Mouse (Mus musculus) MEL (cell line): ENCODE results near the gene Gm17606. TPM values are rescaled to one million over a fixed set of nuclear protein-coding genes. Genes with fewer than 3 reads are reported as not detected.
A peak's percentile ranks its signal among the peaks of the same experiment; 100 is the strongest.

Experiments used
- DNase-seq: peaks from one replicate; pipeline ENCODE4 v3.0.0; 2011; ENCODE audit warnings: low read depth, low spot score
- H3K27ac ChIP-seq: 2 replicates; pipeline ENCODE4 v1.5.1; 2012; ENCODE audit warnings: low read depth, mild to moderate bottlenecking, control low read depth, low read length, moderate library complexity; ENCODE audit not compliant: control insufficient read depth
- H3K27me3 ChIP-seq, 2 experiments: fragments of 150-350 bp in 1 of 2; sonication (generic) in 1 of 2; 2 replicates each; pipeline ENCODE4 v1.6.1; 2012; ENCODE audit warnings: low read length in 2 of 2, mild to moderate bottlenecking in 2 of 2, improper control_type of control experiment in 1 of 2, moderate library complexity in 1 of 2; ENCODE audit not compliant: insufficient read depth in 2 of 2, control insufficient read depth in 1 of 2
- H3K36me3 ChIP-seq, 2 experiments: 2 replicates each; pipeline ENCODE4 v1.6.1; 2012 to 2014; ENCODE audit warnings: low read length in 2 of 2, improper control_type of control experiment in 1 of 2, inconsistent platforms in 1 of 2, mild to moderate bottlenecking in 1 of 2; ENCODE audit not compliant: insufficient read depth in 2 of 2, control insufficient read depth in 1 of 2
- H3K4me1 ChIP-seq, 2 experiments: fragments of 150-350 bp in 1 of 2; sonication (generic) in 1 of 2; 2 replicates each; pipeline ENCODE4 v1.6.1; 2012; ENCODE audit warnings: low read length in 2 of 2, improper control_type of control experiment in 1 of 2, mild to moderate bottlenecking in 1 of 2; ENCODE audit not compliant: insufficient read depth in 2 of 2, control insufficient read depth in 1 of 2
- H3K4me3 ChIP-seq, 2 experiments: fragments of 150-350 bp in 1 of 2; sonication (generic) in 1 of 2; 2 replicates each; pipeline ENCODE4 v1.5.1; 2012; ENCODE audit warnings: low read depth in 2 of 2, low read length in 2 of 2, mild to moderate bottlenecking in 2 of 2, moderate library complexity in 2 of 2, control low read depth in 1 of 2, improper control_type of control experiment in 1 of 2; ENCODE audit not compliant: control insufficient read depth in 1 of 2, insufficient read depth in 1 of 2
- H3K79me2 ChIP-seq: 2 replicates; pipeline ENCODE4 v1.6.1; 2012; ENCODE audit warnings: mild to moderate bottlenecking, low read length, moderate library complexity; ENCODE audit not compliant: control insufficient read depth, poor library complexity, insufficient read depth
- H3K9ac ChIP-seq: 2 replicates; pipeline ENCODE4 v1.6.1; 2012; ENCODE audit warnings: low read depth, mild to moderate bottlenecking, control low read depth, low read length, moderate library complexity; ENCODE audit not compliant: control insufficient read depth, poor library complexity, severe bottlenecking
- H3K9me3 ChIP-seq: fragments of 150-350 bp; sonication (generic); replicated peaks from 2 replicates; pipeline ENCODE4 v1.6.1; 2012; ENCODE audit warnings: mild to moderate bottlenecking, low read length, improper control_type of control experiment, moderate library complexity; ENCODE audit not compliant: insufficient read depth
- BHLHE40 ChIP-seq: IDR thresholded peaks from 2 replicates; pipeline ENCODE4 v1.6.1; 2012; ENCODE audit warnings: low read depth, mild to moderate bottlenecking, inconsistent platforms, low read length, improper control_type of control experiment, borderline replicate concordance
- CHD2 ChIP-seq: IDR thresholded peaks from 2 replicates; pipeline ENCODE4 v1.6.1; 2011; ENCODE audit warnings: low read length, improper control_type of control experiment
- CTCF ChIP-seq, 3 experiments: IDR thresholded peaks in 2 of 3; conservative IDR thresholded peaks in 1 of 3; 2 replicates each; pipeline ENCODE4 v1.5.1; 2011 to 2012; ENCODE audit warnings: low read length in 3 of 3, low read depth in 2 of 3, mild to moderate bottlenecking in 2 of 3, improper control_type of control experiment in 1 of 3, inconsistent platforms in 1 of 3, mixed read lengths in 1 of 3, moderate library complexity in 1 of 3; ENCODE audit not compliant: control insufficient read depth in 1 of 3, insufficient read depth in 1 of 3, poor library complexity in 1 of 3, severe bottlenecking in 1 of 3
- ELF1 ChIP-seq: IDR thresholded peaks from 2 replicates; pipeline ENCODE4 v1.6.1; 2014; ENCODE audit warnings: low read depth, mild to moderate bottlenecking, inconsistent platforms, low read length, improper control_type of control experiment, moderate library complexity
- EP300 ChIP-seq, 2 experiments: IDR thresholded peaks; 2 replicates each; pipeline ENCODE4 v1.6.1; 2011; ENCODE audit warnings: improper control_type of control experiment in 2 of 2, low read length in 2 of 2, low read depth in 1 of 2, mild to moderate bottlenecking in 1 of 2
- GATA1 ChIP-seq: IDR thresholded peaks from 2 replicates; pipeline ENCODE4 v1.6.1; 2011; ENCODE audit warnings: low read depth, low read length, improper control_type of control experiment
- HCFC1 ChIP-seq: IDR thresholded peaks from 2 replicates; pipeline ENCODE4 v1.6.1; 2012; ENCODE audit warnings: low read depth, mild to moderate bottlenecking, inconsistent platforms, low read length, improper control_type of control experiment, moderate library complexity
- MAFK ChIP-seq: IDR thresholded peaks from 2 replicates; pipeline ENCODE4 v1.6.1; 2011; ENCODE audit warnings: low read depth, mild to moderate bottlenecking, low read length, improper control_type of control experiment, borderline replicate concordance
- MAX ChIP-seq: IDR thresholded peaks from 2 replicates; pipeline ENCODE4 v1.6.1; 2011; ENCODE audit warnings: low read length, improper control_type of control experiment
- MEF2A ChIP-seq: IDR thresholded peaks from 2 replicates; pipeline ENCODE4 v1.6.1; 2014; ENCODE audit warnings: low read depth, mild to moderate bottlenecking, inconsistent platforms, low read length, improper control_type of control experiment; ENCODE audit not compliant: poor library complexity, insufficient replicate concordance, severe bottlenecking; ENCODE audit errors: extremely low read depth
- MXI1 ChIP-seq: IDR thresholded peaks from 2 replicates; pipeline ENCODE4 v1.6.1; 2011; ENCODE audit warnings: mild to moderate bottlenecking, low read depth, low read length, improper control_type of control experiment
- MYB ChIP-seq: IDR thresholded peaks from 2 replicates; pipeline ENCODE4 v1.6.1; 2011; ENCODE audit warnings: mild to moderate bottlenecking, low read depth, low read length, improper control_type of control experiment
- NRF1 ChIP-seq: IDR thresholded peaks from 2 replicates; pipeline ENCODE4 v1.6.1; 2014; ENCODE audit warnings: low read depth, mild to moderate bottlenecking, inconsistent platforms, low read length, improper control_type of control experiment, moderate library complexity; ENCODE audit not compliant: poor library complexity, insufficient read depth, severe bottlenecking
- POLR2A ChIP-seq, 2 experiments: IDR thresholded peaks; 2 replicates each; pipeline ENCODE4 v1.6.1; 2011 to 2012; ENCODE audit warnings: low read length in 2 of 2, mild to moderate bottlenecking in 2 of 2, control low read depth in 1 of 2, improper control_type of control experiment in 1 of 2, low read depth in 1 of 2, moderate library complexity in 1 of 2; ENCODE audit not compliant: control insufficient read depth in 1 of 2, insufficient read depth in 1 of 2, poor library complexity in 1 of 2
- POLR2AphosphoS2 ChIP-seq: IDR thresholded peaks from 2 replicates; pipeline ENCODE4 v1.6.1; 2011; ENCODE audit warnings: low read length, improper control_type of control experiment
- RAD21 ChIP-seq: IDR thresholded peaks from 2 replicates; pipeline ENCODE4 v1.6.1; 2011; ENCODE audit warnings: mild to moderate bottlenecking, low read depth, low read length, improper control_type of control experiment
- TAL1 ChIP-seq: IDR thresholded peaks from 2 replicates; pipeline ENCODE4 v1.6.1; 2012; ENCODE audit warnings: mild to moderate bottlenecking, inconsistent platforms, low read length, moderate library complexity, mixed read lengths
- TBP ChIP-seq: IDR thresholded peaks from 2 replicates; pipeline ENCODE4 v1.8.0; 2011; ENCODE audit warnings: low read depth, low read length, improper control_type of control experiment
- USF2 ChIP-seq, 2 experiments: IDR thresholded peaks; 2 replicates each; pipeline ENCODE4 v1.6.1; 2011 to 2012; ENCODE audit warnings: improper control_type of control experiment in 2 of 2, low read length in 2 of 2, borderline replicate concordance in 1 of 2, inconsistent platforms in 1 of 2, low read depth in 1 of 2, mild to moderate bottlenecking in 1 of 2; ENCODE audit not compliant: insufficient read depth in 1 of 2
- polyA plus RNA-seq, 2 experiments: library from polyadenylated mRNA; stranded (reverse) in 1 of 2; unstranded in 1 of 2; fragments of >175 nt in 1 of 2; fragments of >200 nt in 1 of 2; gene quantifications; 2 replicates each; pipeline versions ENCODE4 v1.2.1 to v1.2.4; 2012; ENCODE audit warnings: low replicate concordance in 2 of 2, low read depth in 1 of 2; ENCODE audit not compliant: insufficient read length in 2 of 2, insufficient read depth in 1 of 2, missing spikeins in 1 of 2
- total RNA-seq: library from RNA; depleted of rRNA; stranded (reverse); fragments of 300-350 nt; gene quantifications from 2 replicates; pipeline ENCODE4 v1.2.3, GENCODE M21; 2012

Gm17606 gene
- total and polyA plus RNA-seq, 3 experiments, result 0.99 TPM; not detected in 2

GRCm38 (mm10) chr14:54616226-54616825 is 24.4 kb upstream of the Gm17606 start:
- Histone ChIP-seq H3K27ac (no peak overlapping the region), H3K9me3 (no peaks in the 10 kb centered on the region), H3K9ac (no peak overlapping the region), H3K36me3 (peaks cover 3 to 8% of the 10 kb centered on the region in 2 experiments; a peak in 3 of 4 replicates), H3K79me2 (peaks cover 15% of the 10 kb centered on the region), H3K4me1 (peaks cover 0 to 4% of the 10 kb centered on the region in 2 experiments; a peak in 1 of 4 replicates), H3K27me3 (no peaks in the 10 kb centered on the region), H3K4me3 (no peak overlapping the region)
- no peak for TF ChIP-seq MAX
- no peak for TF ChIP-seq NRF1
- TF ChIP-seq CHD2, result no peak
- no peak for TF ChIP-seq MAFK
- no peak for DNase-seq

GRCm38 (mm10) chr14:54617152-54617896 is 23.4 kb upstream of the Gm17606 start:
- H3K4me3 ChIP-seq, result peak overlapping the region; percentile 80 to 82
- peaks cover 15% of the 10 kb centered on the region for H3K79me2 ChIP-seq
- no peaks in the 10 kb centered on the region for H3K27me3 ChIP-seq
- H3K4me1 ChIP-seq, result peaks cover 0 to 4% of the 10 kb centered on the region in 2 experiments; a peak in 1 of 4 replicates
- H3K9ac ChIP-seq, result peak overlapping the region; percentile 83
- H3K9me3 ChIP-seq, result no peaks in the 10 kb centered on the region
- peak; percentile 66 for DNase-seq
- H3K36me3 ChIP-seq, result peaks cover under 1 to 8% of the 10 kb centered on the region in 2 experiments; a peak in 3 of 4 replicates
- TF ChIP-seq USF2 (IDR thresholded peaks at IDR 0.05; ENCODE audit: borderline replicate concordance in 1 of 2, insufficient read depth in 1 of 2, low read depth in 1 of 2, low read length in 2 of 2), result no peak
- TF ChIP-seq ELF1, result no peak
- peak in 1 of 2 experiments; percentile 52; a peak in 1 of 4 replicates for TF ChIP-seq POLR2A (IDR thresholded peaks at IDR 0.05; ENCODE audit: control insufficient read depth in 1 of 2, insufficient read depth in 1 of 2, low read depth in 1 of 2, low read length in 2 of 2, poor library complexity in 1 of 2)
- TF ChIP-seq GATA1, result no peak
- TF ChIP-seq EP300 (IDR thresholded peaks at IDR 0.05; ENCODE audit: low read depth in 1 of 2, low read length in 2 of 2), result no peak
- no peak for TF ChIP-seq CHD2
- TF ChIP-seq TAL1, result no peak
- TF ChIP-seq MAX, result 0 out of 2 replicates have a peak, but pooled peaks have one; percentile 33
- no peak for TF ChIP-seq BHLHE40
- no peak for TF ChIP-seq HCFC1
- TF ChIP-seq TBP, result no peak
- peak; percentile 16; the same call in 1 of the 2 replicates for TF ChIP-seq RAD21
- TF ChIP-seq MYB, result no peak
- TF ChIP-seq POLR2AphosphoS2, result no peak
- no peak for TF ChIP-seq MEF2A
- peak; percentile 39 to 43 (median 42) for TF ChIP-seq CTCF (IDR thresholded peaks at IDR 0.05 in 2 of 3, conservative IDR thresholded peaks at IDR 0.05 in 1 of 3; ENCODE audit: control insufficient read depth in 1 of 3, insufficient read depth in 1 of 3, low read depth in 2 of 3, low read length in 3 of 3, poor library complexity in 1 of 3, severe bottlenecking in 1 of 3)
- TF ChIP-seq MXI1, result no peak
- H3K27ac ChIP-seq, result peak overlapping the region; percentile 26; the same call in 1 of the 2 replicates
